Mouse (Mus musculus): ENCODE results near the gene Rorb. TPM values are rescaled to one million over a fixed set of nuclear protein-coding genes. Genes with fewer than 3 reads are reported as not detected.

Rorb gene
- total RNA-seq, 2 experiments from 2014 or later = 0.14 to 0.47 TPM

DNA sequence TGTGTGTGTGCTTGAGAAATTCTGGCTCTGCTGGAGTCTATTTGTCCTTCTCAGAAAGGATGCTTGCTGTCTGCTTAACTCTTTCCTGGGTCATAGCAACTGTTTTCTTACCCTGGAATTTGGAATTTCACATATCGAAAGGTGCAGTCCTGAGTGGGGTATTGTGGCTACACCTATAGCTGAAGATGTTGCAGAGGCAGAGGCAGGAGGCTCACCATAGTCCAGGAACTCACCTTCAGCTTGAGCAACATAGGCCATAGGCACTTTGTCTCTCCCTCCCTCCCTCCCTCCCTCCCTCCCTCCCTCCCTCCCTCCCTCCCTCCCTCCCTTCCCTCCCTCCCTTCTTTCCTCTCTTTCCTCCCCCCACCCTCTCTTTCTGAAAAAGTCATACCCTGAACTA lies 221.4 kb downstream of the Rorb start:
- intact Hi-C loops (cut with DNase I) = no loop called here
- no peak for DNase-seq

DNA sequence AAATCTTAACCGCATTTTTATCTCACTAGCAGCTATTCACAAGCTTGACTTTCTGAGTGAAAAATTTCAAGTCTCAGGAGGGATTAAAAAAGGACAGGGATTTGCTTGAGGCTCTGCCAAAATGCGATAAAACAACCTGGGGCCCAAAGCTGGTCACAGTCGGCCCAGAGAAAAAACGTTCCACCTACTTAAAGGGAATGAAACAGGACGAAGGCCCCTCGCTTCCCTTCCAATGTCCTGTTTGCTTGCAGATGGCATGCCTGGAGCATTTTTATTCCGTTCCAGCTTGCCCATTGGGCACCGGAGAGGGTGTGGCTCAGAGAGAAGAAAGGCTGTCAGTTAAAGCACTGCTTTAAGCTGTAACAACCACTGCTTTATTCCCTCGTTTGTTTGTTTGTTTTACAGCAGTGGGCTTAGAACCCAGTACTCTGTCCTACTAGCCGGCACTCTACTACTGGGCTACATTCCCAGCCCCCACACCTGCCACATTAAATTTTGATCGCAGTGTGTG lies 221.8 kb downstream of the Rorb start:
- intact Hi-C loops (cut with DNase I) = no loop called here
- DNase-seq = peak; percentile 1 to 19

DNA sequence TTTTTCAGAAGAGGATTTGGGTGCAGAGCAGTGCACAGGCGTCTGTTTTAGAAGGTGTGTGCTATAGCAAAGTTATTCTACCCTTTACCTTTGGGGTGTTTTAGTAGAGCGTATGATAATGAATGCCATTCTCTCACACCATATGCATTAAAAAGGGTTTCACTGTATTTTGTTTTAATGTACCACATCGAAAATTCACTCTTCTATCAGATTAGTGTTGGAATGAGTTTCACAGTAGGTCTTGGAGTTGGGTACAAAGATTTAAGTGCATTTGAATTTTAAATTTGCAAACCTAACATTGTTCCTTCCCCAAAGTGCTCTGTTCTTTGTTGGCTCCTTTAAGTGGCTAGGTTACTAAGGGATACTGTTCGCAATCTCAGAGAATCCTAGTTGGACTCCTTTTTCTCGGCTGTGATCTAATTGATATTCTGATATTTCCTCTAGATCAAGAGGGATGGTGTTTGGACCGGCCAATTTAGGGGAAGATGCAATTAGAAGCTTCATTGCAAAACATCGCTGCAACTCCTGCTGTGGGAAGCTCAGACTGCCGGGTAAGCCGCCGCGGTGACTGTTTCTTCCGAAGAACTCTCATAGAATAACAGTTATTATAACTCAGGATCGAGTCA lies 222.4 kb downstream of the Rorb start:
- intact Hi-C loops (cut with DNase I) = no loop called here
- DNase-seq = no peak

DNA sequence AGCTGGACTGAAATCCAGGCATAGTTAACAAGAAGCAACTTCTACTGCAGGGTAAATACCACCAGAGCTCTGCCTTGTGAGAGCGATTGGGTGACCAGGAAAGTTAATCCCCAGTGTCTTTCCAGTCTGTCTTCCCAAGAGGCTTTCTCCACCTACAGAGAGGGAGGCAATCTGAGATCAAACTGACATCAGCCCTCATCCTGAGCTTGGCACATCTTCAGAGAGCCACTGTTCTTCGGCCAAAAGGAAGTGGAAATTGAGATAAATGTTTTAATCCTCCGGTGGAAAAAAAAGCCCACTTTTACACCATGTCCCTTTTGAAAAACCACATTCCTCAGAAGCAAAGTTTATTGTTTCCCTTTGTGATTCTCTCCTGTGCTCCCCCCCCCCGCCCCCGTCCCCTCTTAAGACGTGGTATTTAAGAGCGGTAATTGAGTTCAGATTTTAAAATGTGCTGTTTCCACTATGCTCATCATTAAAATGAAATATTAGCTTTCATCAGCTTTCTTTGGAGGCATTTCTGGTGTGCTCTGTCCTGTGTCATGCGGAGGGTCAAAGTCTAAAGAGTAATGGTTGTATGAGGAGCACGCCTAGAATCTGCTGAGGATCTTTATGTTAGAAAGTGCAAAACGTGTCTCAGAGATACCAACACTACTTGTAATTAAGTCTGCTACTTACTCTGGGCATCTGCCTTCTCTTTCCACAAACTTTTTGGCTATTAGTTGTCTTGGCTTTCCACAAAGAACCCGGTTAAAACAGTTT lies 223.2 kb downstream of the Rorb start:
- no peak for DNase-seq
- intact Hi-C loops (cut with DNase I) = no loop called here

DNA sequence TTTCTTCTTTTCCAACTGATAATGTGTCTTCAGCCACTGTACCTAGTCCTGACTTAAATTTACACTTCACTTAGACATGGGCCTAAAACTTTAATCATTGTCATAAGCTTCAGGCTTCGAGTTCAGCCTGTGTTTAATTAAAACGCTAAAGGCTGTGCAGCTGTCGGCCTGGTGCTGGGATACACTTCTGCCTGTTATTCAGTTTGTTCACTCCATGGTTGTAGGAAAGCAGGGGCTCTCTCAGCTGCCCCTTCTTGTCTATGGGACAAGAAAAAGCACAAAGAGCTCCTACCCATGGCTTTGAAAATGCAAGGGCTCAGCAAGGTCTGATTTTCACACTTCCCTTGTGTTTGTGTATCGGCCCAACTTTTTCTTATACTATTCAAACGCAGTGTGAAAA lies 229.8 kb downstream of the Rorb start:
- DNase-seq = no peak
- intact Hi-C loops (cut with DNase I) = no loop called here
